Mouse (Mus musculus): ENCODE results near the gene Eid3.

Eid3 gene

GRCm38 (mm10) chr10:82910198-82910597, 43.8 kb downstream of the Eid3 start:
- DNase-seq (ENCODE audit: low read depth, low spot score): no peak

- no peak for DNase-seq (ENCODE audit: low read depth, low spot score)
Observed at GRCm38 (mm10) chr10:82913238-82913637, 46.8 kb downstream of the Eid3 start.

DNA sequence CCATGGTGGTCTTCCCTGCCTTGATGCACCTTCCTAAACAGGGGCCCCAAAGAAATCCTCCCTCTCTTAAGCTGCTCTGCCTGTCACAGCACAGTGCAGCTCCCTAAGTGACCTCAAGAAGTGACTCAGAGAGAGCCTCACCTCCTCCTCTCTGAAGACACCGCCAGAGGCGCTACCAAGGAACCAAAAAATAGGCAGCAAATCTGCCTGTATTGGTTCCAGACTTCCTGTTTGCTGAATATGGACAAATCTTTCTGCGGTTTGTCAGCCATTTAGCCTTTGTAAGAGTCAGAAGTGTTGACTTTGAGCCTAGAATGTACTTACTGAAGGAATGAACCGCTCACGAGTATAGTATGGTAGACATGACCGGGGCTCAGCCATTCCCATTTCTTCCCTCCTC, 47.3 kb downstream of the Eid3 start:
- no peak for DNase-seq (ENCODE audit: low read depth, low spot score)

Data from forelimb bud, embryonic 11.5 days (tissue).